Mouse (Mus musculus) neutrophil, adult 5-6 weeks (primary cell): Measurements from ENCODE around the gene Gm20388. TPM values are rescaled to one million over a fixed set of nuclear protein-coding genes. Genes with fewer than 3 reads are reported as not detected.
A peak's percentile ranks its signal among the peaks of the same experiment; 100 is the strongest.

ENCODE experiments used
- ATAC-seq: fragments of 151-379, 151-347 bp; 2 replicates; pipeline ENCODE4 v1.8.0; 2017; ENCODE audit warnings: mild to moderate bottlenecking, moderate TSS enrichment; ENCODE audit not compliant: insufficient number of reproducible peaks, poor library complexity, low FRiP score, severe bottlenecking; ENCODE audit errors: extremely low read depth
- total RNA-seq: library from RNA; stranded (forward); fragments of 200-1000 nt; gene quantifications from 2 replicates; pipeline ENCODE4 v1.2.3, GENCODE M21; 2017

Gm20388 gene
- total RNA-seq, 1 experiment from 2014 or later = 10.8 TPM

DNA sequence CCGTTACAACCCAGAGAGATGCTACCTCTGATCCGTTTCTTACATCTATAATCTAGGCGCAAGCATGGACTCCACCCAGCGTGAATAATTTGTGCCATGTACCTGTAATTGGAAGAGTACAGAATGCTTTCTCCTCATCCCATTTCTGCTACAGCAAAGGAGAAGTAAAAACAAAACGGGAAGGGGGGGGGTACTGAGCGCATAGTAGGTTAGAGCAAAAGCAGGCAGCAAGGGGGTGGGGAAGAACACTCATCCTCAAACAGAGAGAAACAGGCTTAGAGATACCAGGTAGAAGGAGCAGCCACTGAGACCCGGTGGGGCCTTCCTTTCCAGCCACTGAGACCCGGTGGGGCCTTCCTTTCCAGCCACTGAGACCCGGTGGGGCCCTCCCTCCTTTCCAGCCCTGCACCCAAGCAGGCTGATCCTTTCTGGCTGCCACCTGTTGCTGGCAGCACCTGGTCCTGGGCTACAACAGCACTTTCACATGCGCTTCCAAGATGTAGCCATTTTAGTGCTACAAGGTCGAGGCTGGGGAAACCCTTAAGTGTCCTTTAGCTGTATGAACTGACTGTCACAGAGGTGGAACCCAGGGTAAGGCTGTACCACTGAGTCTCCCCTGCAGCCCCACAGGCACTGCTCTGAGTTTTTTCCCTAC is 4451.3 kb downstream of the Gm20388 start:
- peak; percentile 39; the same call in 1 of the 2 replicates for ATAC-seq

DNA sequence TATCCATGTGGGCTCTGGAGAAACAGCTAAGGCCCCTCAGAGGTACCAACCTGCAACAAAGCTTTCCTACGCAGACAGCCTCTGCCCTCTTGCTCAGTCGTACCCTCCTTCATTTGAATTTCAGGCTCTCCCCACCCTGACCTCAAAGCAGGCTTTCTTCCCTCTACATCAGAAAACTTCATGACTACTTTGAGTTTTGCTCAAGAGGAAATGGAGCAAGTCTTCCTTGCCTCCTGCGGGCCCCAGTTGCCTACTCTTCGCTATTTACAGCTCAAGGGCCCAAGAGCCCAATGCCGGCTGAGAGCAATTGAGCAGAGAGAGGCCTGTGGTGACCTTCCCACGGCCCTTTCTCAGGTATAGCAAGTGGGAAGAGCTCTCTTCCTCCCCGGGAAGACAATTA is 4451.9 kb downstream of the Gm20388 start:
- ATAC-seq = no peak

DNA sequence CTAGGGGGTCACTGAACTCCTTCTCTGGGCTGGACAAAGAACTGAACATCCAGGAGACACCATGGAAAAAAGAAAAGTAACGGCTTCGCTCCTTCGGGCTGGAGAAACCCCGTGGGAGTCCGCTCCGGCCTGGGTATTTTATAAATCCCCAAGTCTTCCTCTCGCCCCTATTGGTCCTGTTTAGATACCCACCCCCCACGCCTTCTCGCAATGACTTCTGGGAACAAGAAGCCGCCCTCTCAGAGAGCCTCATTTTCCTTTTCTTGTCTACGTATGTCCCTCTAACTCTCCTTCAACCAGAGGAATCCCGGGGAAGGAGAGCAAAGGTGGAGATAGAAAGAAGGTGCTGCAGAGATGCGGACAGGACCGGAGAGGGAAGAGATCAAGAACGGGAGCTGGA is 4452.7 kb downstream of the Gm20388 start:
- no peak for ATAC-seq

DNA sequence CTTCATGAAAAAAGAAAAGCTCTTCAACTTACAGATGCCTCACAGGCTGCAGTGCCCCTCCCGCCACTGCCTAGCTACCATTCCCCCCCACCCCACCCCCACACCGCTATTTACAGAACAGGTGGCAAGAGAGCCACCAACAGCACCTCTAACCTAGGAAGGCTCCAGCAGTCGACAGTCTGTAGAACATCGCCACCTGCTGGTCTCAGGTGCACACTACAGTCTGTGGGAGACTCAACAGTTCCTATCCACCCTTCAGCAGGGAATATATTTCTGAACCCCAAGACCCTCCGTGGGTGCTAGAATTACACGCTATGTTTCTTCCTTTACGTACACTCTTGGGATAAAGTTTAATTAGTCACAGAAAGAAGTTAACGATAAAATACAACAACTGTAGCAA is 4457.6 kb downstream of the Gm20388 start:
- ATAC-seq = peak; percentile 75

DNA sequence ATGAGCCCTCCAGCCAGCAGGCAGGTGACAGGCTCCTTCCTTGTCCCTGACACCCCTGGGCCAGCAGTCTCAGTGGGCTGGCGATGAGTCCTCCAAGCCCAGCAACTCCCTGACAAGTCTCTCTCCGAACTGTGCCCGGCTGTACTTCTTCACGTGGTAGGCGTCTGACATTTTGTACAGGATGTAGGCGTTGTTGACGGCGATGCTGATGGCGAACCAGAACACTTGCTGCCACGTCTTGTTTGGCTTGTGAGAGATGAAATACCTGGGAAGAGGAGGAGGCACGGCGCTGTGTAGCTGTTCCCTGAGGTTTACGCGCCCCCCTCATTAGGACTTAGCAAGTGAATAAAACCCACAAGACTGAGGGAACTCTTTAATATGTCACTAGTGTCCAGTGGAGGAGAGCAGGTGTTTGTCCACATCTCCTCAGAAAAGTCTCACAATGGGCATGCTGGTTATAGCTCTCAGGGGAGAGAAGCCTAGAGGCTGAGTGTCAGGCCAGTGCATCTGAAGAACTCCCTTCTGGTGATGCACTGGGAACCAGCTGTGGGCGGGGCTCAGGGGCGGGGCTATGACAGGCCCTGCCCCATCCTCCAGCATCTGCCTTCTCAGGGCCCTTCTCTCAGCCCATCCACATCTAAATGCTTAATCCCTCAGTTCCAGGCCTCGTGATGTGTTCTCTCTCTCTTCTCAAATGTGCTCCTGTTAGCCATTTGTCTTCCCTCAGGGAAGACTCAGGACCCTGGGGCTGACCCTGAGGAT is 4460.0 kb downstream of the Gm20388 start:
- no peak for ATAC-seq

DNA sequence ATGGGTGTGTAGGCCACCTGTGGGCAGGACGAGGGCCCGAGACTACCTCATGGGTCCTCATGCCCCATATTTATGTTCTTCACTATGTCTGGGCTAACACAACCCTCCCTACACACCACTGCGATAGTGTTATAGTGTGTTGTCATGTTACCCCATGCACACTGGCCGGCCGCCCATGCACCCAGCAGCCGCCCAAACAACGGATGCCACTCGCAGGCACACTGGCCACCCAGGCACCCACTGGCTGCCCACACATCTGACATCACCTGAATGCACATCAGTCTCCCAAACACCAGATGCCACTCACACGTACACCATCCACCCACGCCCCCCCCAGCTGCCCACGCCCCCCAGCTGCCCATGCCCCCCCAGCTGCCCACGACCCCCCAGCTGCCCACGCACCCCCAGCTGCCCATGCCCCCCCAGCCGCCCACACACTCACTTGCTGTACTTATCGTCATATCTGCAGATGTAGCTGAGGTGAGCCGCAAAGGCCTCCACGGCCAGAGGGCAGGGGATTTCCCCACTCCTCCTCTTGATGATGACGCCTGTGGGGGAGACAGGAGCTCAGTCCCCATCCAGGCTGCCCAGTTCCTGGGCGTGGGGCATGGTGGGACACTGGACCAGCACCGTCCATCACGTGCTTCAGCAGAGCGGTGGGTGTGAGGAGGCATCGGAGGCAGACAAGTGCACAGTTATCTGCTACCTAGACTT is 4460.9 kb downstream of the Gm20388 start:
- ATAC-seq = no peak

DNA sequence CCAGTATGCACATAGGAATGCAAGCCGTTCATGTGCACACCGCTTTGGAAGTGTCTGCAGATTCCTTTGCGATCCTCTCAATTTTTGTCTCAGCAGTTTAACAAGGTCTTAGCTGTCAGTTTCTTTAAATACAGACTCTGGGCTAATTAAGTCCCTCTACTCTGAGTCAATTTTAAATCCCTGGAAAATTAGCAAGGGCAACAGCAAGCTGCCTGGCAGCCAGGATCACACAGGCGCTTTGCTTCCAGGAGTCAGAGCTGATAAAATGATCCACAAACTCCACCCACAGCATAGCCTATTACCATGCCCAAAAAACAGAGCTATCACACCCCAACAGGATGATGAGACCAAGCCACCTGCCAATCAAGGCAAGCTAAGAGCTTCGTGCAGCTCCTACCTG is 4463.1 kb downstream of the Gm20388 start:
- ATAC-seq = no peak

DNA sequence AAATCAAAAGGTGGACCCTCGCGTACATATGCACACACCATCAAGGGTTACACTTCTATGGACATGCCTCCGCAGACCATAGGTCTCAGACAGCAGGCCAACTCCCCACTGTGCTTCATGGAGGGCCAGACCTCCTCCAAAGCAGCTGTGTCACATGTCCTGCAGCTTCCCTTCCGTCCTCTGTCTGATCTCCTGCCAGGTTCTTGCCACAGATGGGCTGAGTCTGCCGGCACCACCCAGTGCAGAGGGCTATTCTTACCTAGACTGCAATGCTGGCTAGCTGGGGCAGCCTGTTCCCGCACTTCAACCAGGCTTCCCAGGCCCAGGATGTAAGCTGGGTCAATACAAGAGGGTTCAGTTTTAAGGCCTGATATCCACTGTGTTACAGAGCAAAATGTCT is 4464.5 kb downstream of the Gm20388 start:
- no peak for ATAC-seq

DNA sequence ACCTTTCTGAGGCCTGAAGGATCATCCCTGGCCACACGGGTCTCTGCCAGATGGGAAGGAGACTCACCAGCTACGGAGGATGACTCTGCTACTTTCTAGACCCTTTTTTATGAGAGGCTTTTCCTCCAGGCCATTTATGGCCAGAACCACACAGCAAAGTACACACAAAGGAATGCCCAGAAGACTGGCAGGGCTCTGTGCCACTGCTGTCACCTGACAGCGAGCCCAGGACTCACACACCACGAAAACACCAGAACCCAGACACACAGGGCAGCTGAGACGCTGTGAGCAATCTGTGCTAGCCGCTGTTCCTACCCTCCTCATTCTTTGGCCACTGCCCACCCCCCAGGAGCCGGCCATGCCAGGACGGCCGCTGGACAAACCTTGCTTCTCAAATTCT is 4465.1 kb downstream of the Gm20388 start:
- no peak for ATAC-seq

DNA sequence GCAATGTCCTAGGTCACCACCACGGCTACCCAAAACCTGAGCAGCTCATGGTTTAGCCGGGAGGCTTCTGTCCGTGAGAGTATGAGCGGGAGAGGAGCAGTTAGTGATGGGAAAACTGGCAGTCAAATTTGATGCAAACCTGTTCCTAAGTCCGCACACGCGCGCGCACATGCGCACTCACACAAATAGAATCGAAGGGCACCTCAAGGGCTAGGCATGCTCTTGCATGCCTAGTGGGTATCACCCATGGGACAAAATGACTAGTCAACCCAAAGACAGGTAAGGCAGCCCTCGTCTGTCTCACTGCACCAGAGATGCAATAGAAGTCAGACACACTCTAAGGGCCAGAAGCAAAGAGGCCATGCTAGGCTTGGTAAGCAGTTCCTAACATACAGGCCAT is 4465.8 kb downstream of the Gm20388 start:
- no peak for ATAC-seq

DNA sequence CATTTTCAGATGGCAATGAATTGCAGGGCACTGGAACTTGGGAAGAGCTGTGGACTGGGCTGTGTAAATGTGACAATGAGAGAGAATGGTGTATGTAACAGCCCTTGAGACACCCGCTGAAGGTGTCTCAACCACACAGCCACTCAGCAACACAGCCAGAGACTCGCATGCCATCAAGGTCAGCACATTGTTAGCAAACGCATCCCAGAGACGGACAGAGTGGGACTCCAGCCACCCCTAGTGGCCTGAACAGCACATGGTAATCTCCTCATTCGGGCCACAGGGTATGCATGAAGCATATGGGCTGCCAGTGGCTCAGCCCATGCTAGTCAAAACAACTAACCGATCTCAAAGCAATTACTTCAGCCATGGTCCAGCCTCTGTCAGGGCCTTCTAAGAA is 4468.6 kb downstream of the Gm20388 start:
- ATAC-seq = no peak

DNA sequence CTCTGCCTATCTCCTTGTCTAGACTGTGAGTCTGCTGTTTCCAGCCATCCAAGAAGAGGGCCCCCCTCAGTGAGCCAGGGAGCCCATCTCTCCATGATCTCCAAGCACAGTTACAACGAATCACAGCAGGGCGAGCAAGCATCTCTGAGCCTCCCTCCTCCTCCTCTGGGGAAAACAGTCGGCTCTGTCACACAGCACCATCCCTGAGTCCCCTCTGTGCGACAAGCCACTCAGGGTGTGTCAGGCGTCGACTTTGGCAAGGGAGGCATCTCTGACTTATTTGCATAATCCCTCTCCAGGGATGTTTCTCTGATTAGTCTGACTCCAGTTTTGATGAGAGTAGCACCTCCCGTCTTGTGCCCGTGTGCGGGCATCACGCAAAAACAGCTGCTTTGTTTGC is 4471.6 kb downstream of the Gm20388 start:
- no peak for ATAC-seq

DNA sequence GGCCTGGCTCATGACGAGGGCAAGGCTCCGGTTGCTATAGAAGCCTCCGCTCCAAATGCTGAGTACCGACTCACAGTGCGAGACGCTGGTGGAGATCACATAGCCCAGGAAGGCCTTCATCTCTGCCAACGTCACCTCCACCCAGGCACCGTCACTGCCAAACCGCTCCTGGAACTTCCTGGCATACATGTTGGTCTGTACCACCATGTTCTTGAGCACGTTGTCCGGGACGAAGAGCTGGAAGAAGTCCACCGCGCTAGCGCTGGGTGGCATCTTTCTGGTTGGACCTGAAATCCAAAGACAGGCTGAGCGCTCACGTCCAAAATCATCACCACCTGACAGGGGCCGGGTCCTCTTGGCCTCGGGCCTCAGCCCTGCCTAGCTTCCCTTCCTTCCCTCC is 4473.7 kb downstream of the Gm20388 start:
- no peak for ATAC-seq

DNA sequence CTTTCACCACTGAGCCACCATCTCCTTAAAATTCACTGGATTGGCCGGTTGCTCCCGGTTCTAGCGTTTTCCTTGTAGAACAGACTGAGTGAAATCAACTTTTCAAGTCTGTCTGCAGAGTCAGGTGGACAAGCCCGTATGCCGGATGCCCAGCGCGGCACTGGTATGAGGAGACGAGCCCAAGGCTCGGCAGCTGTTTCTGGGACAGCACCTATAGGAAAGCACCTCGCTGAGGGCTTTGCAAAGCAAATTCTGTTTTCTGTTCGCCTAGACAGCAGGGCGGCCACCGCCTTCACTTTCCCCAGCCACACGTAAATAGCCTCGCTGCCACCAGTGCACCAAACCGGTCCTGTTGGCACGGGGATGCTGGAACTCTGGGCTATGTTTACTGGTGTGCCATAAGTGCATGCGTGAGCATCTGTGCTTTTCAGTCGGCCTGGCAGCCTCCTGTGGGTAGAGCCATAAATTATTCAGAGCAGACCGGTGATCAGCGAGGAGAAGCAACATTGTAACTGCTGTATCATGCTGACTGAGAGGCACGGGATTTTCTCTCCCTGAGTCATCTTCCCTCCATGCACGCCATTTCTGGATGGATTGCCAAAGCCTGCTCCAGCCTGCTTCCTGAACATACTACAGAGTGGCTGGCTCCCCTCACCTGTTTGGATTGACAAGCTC is 4475.7 kb downstream of the Gm20388 start:
- ATAC-seq = no peak

DNA sequence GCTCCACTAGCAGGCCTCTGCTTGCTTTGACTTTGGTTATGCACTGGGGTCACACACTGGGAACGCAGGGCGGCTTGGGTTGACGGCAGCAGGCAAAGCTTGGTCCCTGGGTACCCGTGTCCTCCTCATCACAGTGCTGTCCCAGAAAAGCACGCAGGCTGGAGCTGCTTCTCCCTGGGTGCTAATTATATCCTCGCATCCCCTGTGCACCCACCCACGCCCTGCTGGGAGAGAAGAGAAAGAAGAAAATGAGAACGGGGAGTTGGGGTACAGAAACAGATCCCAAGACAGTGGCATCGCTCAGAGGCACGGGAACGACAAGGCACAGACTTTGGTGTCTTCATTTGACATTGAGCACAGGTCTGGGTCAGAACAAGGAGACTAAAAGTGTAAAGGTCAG is 4478.9 kb downstream of the Gm20388 start:
- no peak for ATAC-seq

DNA sequence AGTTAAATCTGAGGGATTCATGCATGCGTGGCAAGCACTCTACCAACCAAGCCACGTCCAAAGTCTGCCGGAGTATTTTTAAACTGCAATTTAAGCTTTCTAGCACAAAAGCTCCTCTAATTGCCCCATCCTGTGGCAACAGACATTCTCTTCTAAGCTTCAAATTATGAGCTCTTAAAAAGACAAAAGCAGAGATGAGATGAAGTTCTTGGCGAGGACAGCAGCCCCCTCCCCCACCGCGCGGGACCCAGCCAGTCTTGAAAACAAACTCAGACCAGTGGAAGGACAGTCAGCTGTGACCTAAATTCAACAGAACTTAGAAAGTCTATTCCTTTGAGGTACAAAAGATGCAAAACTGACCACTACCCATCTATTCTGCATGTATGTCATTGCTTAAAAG is 4480.6 kb downstream of the Gm20388 start:
- no peak for ATAC-seq

DNA sequence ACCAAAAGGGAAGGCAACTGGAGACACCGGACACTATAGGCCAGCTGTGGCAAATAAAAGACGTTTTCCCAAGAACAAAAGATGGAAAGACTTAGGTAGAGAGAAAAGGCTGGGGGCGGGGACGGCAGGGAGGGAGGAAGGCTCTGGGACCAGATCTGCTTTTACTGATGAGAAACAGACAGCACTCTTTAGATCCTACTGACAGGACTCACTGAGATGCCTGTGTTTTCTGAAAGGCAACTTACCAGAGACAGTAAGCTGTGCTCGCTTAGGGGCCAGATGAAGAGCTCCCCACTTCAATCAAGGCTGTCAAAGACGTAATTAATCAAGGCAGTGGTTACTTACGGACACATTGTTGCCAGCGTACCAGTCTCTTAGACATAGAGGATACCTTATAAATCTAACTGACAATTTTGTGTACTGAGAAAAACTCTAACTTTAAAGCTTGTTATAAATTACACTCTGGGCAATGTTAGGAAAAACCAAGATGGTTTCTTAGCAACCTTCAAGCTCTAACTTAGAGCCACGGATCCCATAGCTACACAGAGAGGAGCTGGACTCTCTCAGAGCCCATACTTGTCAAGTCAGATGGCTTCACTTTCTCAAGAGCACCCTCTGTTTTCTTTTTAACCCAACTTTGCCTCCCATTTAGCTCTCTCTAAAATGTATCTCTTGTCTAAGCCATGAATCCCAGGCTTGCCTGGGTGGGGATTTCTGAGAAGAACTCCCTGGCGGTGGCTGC is 4481.8 kb downstream of the Gm20388 start:
- ATAC-seq = no peak

DNA sequence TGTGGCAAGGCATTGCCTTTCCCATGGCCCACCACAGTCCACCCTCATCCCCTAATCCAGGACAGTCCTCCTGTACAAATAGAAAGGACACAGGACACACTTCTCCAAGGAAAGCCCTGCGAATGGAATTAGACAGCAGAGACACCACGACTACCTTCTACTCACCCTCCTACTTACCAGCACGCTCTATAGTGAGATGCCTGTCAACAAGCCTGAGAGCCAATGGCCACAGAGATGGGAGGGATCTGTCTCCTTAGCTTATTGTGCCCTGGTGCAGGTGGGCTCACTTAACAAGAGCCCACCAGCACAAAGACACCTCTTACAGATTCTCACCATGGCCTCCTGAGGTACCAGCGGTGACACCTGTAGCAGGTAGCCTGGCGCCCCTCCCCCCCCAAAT is 4482.4 kb downstream of the Gm20388 start:
- no peak for ATAC-seq

DNA sequence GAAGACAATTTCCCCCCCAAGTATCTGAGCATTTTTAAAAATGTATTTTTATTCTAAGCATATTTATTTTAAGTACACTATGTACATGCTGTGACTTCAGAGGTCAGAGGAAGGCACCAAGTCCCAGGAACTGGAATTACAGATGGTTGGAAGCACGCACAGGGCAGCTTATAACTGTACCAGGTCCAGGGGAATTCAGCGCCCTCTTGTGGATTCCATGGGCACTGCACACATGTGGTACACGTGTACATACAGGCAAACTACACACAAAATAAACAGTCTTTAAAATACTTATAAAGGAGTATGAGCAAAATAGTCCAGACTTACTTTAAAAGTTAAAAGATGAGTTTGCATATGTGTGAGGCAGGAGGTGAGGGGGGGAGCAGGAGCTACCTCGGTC is 4483.3 kb downstream of the Gm20388 start:
- no peak for ATAC-seq
